Mouse (Mus musculus) neural tube, embryonic 10.5 days (tissue): Measurements from ENCODE around the gene Clpsl2.

Experiments
- DNase-seq: peaks from one replicate; pipeline ENCODE4 v3.0.0-alpha.2; 2017; ENCODE audit warnings: low spot score; ENCODE audit errors: extremely low spot score

Gene Clpsl2

DNA sequence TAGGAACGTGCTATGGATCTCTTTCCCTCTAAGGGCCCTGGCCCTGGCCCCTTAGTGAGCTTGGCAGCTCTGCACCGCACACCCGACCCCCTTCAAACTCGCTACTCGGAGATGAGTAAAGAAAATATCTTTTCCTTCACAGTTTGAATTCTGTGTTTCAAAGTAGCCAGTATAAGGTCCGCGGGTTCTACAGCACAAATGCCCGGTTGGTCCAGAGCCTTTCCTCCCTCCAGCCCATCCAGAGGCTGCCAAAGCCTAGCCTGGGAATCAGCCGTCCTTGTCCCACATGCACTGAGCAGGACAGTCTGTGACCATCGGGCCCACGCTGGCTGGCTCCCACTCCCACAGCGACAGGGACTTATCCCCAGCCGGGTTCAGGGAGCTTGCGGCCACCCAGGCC is at the start of gene Clpsl2:
Gene Clpsl2 (plus strand): TSS at position 301 of the 400 bp plus-strand sequence.
- DNase-seq: no peak

DNA sequence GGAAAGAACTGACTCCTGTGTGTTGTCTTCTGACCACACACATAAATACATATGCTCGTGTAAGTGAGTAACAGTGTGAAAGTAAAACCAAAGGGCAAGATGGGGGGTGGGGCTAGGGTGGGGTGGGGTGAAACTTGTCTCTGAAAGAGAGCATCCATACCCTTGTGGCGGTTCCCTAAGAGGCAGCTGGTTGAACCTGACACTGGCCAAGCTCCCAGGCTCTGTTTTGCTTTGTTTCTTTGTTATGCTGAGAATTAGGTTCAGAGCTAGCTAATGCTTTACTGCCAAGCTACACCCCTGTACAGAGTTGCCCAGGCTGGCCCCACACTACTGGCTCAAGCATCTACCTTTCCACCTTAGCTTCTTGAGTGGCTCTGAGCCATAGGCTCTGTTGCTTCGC is 48.7 kb upstream of the Clpsl2 start:
- DNase-seq: no peak

DNA sequence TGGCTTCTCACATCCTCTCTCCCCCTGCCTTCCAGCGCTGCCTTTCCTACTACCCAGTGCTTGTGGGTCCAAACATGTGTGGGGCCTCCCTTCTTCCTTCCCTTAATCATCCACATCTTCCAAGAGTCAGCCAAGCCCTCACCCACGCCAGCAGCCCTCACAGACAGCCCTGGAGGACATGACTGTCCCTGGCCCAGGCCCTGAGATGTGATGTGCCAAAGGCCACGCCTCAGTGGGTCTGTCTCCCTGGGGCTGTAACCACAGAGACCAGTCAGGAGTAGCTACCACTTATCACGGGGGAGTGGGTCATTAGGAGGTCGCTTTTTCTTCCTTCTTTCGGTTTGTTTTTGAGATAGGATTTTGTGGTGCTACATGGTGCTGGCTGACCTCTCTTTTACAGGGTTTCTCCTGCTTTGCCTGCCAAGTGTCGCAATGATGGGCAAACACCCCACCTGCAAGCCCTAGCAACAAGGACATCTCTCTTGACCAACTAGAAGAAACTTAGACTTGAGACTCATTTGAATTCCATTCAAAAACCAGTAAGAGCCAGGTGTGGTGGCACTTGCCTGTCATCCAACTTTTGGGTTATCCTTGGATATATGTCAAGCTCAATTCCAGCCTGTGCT is 46.9 kb upstream of the Clpsl2 start:
- no peak for DNase-seq

DNA sequence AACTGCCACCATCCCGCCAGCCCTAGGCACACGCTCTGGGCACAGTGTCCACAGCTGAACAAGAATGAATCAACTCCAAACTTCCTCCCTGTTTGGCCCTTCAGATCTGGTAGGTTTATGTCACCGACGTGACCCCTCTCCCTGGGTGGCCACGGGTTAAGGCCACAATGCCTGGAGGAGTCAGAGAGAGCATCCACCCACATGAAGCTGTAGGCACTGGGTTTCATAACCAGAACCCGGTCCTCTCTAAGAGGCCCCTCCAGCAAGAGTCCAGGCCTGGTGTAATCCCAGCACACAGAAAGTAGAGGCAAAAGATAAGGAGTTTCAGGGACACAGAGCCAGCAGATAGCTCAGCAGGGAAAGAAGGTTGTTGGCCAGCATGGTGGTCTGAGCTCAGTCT is 45.0 kb upstream of the Clpsl2 start:
- no peak for DNase-seq

DNA sequence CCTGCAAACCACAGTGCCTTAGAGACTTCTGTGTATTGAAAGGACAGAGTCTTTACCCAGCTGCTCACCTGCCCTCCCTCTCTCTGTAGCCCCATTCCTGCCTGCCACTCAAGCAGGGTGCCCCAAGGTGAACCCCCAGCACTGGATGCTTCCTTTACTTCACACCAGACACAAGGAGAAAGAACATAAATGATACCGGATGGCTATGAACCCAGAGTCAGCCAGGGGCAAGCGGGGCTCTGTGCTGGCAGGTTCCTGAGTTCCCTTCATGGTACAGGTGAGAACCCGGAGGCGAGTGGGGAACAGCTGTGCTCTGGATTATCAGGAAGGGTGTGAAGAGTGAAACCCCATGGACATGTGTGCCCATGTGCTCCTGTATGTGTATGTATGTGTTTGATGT is 43.6 kb upstream of the Clpsl2 start:
- DNase-seq: no peak

DNA sequence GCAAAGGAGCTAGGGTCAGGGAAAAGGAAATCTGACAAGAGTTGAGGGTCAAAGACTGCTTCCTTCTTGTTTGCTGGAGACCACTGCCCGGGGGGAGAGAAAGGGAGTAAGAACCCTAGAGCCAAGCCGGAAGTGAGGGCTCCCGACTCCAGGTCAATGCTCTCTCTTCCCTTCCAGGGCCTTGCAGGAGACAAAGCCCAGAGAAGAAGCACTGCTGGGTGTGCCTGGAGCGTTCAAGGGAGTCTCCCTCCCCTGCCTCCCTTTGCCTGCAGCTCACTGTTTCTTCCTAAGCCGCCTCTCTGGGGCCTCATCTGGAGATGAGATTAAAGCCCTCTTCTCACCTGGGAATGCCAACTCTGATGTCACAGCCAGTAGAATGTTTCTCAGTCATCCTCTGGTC is 42.3 kb upstream of the Clpsl2 start:
- DNase-seq: no peak

DNA sequence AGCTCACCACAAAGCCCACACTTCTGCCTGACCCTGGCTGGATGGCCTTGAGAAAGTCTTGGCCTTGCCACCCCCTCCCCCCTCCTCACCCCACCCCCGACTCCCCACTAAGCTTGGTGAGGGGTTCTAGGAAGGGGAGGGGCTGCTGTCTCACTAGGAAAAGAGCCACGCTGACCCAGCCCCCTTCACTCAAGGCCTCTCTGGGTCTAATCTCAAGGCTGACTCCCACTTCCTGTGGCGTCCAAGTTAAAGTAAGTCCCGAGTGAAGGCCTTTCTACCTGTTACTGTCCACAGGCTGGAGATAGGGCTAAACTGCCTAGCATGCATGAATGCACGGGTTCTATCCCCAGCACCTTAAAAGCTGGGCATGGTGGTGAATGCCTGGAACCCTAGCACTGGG is 41.7 kb upstream of the Clpsl2 start:
- DNase-seq: no peak

DNA sequence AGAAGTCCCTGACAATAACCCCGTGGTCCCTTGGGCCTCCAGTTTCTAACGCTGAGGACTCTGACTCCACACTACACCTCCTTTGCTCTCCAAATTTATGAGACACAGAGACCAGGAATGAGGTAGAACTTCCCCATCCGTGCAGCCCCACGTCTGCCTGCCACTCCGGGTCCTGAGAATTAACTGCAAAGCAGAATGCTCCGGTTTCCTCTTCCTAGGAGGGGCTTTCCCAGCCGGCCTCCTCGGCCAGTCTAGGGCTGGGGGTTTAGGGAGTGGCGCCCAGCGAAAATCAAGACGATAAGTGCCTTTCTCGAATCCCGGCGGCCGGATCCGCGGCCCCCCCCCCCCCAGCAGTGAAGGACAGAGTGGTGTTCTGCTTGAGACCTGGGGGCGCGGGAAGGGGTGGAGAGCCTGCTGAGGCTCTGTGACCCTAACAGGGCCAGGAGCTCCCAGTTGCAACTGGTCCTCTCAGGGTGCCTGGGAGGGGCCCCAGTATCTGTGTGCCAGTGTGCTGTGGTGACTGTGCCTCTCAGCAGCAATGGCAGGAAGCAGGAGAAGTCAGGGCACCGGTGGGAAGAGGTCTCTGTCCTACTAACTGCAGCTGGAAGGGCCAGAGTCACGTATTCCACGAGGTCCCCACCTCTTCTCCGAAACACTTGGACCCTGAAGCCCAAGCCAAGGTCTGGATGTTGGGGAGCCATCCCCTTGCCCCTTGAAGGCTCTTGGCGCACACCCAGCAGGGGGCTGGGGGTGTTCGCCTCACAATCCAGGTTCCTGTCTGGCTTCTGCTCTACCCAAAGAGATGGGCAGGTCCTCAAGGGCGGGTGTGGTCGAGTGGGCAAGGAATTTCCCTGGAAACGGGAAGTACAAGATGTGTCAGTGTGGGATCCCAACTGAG is 38.5 kb upstream of the Clpsl2 start:
- DNase-seq: no peak

DNA sequence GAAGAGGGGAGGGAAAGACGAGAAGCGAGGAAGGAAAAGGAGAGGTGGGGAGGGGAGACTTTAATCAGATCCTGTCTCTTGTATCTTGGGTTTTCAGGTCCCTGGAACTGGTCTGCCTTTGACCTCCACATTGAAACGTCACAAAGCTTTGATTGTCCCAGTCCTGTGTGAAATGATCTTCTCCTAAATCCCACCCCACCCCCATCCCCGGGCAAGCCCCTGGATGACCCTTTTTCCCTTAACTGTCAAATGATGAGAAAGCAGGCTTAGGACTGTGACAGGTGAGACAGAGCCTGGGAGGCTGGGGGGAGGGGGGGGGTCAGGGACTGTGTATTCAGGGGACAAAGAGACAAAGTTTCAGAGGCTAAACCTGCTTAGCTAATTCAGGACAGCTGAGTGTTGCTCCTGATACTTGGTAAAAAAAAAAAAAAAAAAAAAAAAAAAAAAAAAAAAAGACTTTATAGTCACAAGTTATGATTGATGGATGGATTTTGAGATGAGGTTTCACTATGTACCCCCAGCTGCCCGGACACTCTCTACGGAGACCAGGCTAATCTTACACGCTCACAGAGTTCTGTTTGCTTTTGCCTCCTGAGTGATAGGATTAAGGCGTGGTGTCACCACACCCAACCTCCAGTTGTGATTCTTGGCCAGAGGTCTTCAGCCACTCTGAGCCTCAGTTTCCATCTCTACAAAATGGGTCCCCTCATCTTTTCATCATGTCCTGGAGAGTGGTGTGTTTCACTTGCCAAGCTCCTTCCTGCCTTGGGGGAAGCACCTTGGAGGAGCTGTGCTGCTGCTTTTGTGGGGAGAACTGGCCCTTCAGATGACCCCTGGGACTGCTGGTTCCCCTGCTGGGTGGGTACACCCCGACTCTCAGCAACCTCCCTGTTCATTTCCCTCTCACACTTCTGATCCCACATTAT is 37.3 kb upstream of the Clpsl2 start:
- DNase-seq: no peak

DNA sequence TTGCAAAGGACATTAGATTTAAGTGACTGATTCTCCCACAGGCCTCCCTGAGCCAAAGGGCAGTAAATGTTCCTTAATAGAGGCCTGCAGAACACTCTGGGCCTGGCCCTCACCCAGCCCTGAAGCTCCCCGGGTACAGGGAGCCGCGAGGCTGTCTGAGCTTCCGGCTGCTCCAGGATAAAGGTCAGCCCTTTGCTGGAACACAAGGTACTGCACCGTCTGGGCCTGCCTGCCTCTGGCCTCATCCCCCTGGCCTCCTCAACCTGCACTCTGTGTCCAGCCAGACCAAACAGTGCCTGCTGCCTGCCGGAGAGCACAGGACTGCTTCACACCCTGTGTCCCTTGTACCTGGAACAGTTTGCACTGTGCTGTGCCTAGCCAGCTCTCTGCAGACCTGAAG is 36.5 kb upstream of the Clpsl2 start:
- DNase-seq: no peak

DNA sequence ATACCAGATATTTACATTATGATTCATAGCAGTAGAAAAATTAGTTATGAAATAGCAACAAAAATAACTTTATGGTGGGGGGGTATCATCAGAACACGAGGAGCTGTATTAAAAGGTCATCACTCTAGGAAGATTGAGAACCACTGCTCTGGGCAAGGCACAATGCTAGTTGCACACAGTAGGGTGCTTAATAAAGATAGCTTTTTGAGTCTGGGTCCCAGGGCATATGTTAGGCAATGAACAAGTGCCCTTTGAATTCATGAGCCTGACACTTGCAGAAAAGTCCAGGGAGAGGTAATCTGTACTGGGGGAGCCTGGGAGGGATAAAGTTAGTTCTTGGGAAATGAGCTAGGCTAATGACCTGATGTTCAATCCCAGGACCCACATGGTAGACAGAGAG is 35.9 kb upstream of the Clpsl2 start:
- DNase-seq: no peak

DNA sequence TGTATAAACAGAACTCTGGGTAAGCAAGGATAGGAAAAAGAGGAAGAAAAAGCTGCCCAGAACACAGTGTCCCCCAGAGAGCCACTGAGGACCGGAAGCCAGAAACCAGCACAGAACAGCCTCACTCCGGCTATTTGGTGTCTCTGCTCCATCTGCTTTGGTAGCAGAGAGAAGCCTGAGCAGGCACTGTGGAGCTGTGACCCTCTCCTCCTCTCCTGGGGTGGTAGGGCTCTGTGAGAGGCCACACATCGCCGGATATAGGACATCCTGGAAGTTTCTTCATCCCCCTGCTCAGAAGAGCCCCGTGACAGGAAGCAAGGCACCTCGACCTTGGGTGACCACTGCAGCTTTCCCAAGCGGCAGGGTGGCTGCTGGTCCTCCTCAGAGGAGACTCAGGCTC is 35.4 kb upstream of the Clpsl2 start:
- no peak for DNase-seq

DNA sequence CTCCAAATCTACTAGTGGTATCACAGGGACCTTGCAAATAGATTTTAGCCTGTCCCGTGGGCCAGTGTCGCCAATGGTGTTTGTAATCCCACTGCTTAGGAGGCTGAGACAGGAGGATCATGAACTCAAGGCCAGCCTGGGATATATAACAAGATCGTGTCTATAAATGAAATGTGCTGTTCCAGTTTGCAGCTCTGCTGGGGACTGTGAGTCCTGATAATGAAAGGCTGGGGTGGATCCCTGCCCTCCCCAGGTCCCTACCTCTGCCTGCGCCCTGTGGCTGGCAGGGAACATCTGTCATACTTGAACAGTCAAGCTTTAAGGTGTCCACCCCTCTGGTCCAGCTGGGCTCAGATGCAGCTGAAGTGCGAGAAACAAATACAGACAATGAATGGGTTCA is 34.7 kb upstream of the Clpsl2 start:
- no peak for DNase-seq

DNA sequence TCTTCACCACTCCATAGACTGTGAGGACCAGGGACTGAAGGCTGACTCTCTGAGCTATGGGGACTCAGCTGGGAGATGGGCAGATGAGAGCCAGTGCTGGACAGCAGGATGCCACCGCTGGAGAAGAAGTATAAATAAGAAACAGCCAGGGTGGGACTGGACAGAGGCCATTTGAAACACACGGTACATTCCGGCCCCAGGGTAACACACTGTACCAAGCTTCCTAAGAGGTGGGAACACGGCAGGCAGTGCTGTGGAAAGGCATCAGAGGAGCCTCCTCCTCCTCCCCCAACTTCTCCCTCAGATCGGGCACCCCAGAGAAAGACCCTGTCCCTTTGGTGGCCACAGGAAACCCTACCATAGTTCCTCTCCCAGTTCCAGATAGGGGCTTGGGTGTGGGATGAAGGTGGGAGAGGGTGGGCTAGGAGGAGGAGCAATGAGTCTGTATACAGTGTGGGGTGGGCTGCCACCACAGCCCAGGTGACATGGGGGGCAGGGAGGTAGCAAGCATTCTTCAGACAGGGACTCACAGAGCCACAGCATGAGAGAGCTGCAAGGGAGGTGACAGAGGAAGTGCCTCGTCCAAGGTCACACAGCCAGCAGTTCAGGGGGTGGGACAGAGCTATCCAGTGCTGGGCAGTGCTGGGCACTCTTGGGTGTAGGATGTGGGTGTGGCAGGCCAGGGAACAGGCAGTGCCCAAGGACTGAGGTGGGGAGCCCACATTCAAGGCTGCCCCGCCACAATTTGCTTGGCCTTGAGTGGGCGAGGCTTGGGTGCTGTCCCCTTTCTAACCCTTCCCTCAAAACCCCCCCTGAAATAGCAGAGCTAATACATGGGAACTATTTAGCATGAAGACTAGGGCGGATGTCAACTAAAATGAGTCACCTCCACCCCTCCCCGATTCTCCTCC is 33.5 kb upstream of the Clpsl2 start:
- no peak for DNase-seq

DNA sequence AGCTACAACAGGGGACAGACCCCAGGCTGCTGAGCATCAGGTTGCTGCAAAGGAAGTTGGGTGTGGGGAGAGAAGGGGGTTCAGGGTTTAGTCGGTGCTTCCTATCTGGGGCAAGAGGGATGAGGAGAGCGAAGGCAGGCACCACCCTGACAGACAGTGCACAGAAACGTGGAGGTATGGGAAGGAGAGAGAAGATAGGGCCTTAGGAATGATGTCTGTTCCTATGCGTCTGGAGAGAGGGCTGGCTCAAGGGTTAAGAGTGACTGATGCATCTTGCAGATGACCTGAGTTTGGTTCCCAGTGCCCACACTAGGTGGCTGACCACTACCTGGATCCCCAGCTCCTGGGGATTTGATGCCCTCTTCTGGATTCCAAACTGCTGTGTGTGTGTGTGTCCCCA is 32.3 kb upstream of the Clpsl2 start:
- DNase-seq: no peak

DNA sequence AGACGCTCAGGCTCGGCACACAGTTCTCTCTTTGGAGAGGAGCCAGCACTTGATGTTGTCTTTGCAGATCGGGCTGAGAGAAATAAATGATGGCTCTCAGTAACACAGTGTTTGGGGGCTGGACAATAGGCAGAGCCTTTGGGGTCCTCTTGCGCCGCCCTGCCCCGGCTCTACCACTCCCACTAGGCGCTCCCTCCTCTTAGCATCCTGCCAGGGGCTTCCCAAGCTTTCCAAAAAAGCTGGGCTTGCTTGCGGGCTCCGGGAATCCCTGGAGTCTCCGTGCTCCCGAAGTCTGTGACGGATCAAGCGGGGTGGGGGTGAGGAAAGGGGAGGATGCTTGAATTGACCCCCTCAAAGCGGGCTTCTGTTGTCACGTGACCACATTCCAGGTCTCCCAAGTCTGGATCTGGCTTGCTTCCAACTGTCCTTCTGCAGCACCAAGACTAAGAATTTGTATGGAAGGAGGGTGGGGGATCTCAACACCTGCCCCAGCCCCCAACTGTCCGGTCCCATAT is 31.7 kb upstream of the Clpsl2 start, which contains the start of gene Fkbp5:
Gene Fkbp5 (minus strand): TSS at position 87 of the 515 bp plus-strand sequence.
- peak; percentile 53 for DNase-seq

DNA sequence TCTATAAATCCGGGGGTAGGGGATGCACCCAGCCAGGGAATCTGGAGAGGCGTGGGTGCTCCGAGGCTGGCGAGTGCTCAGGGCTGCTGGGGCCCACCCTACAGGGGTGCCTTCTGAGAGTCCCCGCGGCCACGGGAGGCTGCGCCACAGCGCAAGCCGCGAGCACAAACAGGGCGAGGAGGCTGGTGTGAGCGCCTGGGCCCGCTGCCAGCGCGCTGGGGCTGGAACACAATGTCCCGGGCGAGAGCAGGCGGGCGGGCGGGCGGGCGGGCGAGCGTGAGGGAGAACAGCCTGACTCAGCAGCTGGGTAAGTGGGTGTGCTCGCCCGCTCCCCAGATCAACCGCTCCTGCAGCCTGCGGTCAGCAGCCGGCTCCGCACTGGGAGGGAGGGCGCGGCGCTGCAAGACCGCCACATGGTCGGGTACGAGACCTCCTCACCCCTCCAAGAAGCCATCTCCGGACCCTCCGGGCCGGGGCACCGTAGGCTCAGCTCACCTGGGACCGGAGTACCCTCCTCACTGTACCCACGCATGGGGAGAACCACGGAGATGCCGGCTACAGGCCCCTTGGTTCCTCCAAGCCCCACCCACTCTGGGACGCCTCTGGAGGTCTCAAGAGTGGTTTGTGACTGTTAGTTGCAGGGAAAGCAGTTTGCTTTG is 31.1 kb upstream of the Clpsl2 start:
- peak; percentile 62 for DNase-seq

DNA sequence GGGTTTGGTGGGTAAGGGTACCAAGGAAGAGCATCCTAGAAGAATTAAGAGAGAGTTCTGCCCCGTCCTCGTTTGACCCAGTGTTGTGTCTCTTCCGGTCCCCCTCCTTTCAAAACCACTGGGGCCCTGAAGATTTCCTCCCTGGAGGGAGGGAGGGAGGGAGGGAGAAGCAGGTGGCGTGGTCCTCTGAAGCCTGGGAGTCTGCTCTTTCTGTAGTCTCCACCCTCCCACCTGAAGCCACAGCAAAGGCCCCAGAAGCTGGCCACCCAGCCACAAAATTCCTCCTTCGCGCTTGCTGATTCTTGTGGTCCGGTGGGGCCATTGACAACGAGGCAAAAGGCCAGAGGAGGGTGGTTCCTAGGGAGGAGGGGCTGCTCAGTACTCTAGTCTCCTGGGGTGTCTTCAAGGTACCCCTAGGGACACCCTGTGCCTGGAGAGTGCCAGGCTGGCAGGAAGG is 30.6 kb upstream of the Clpsl2 start:
- no peak for DNase-seq

DNA sequence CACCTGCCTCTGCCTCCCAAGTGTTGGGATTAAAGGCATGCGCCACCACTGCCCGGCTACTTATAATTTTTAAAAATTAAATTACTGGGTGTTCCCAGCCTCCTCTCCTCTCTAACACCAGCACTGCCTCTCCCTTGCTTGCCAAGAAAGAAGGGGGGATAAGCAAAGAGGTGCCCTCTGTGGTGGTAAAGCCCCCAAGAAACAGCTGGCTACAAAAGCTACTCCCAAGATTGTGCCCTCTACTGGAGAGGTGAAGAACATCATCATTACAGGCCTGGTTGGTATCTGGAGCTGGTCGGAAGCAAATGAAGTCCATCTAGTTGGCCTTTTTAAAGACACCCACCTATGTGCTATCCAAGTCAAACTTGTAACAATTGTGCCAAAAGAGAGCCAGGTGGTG is 29.4 kb upstream of the Clpsl2 start:
- DNase-seq: no peak

DNA sequence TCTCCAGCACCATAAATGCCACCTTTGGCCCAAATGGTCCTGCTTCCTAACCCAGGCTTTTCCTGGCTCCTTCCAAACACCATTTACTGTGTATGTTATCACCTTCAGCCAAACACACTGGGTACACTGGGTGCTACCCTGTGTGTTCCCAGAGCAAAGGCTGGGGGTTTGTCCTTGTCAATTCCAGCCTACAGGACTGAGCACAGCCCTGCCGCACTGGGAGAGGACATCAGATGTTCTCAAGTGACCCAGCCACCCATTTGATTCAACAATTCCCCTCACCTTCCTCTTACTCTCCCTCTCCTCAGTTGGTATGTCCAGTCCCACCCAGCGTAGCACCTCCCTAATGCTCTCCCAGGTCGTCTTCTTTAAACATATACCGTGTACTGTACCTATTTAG is 28.6 kb upstream of the Clpsl2 start:
- DNase-seq: no peak
